Mouse (Mus musculus) bone marrow, adult 2 months (tissue): ENCODE data around the gene Hhat. TPM values are rescaled to one million over a fixed set of nuclear protein-coding genes. Genes with fewer than 3 reads are reported as not detected.

ENCODE experiments used
- H3K27ac ChIP-seq: fragments of 200-500 bp; 2 replicates; pipeline ENCODE4 v1.5.1; 2012; ENCODE audit warnings: low read depth, mild to moderate bottlenecking, control low read depth, inconsistent platforms, low read length; ENCODE audit not compliant: control insufficient read depth, poor library complexity, insufficient read depth
- H3K4me1 ChIP-seq: fragments of 200-500 bp; 2 replicates; pipeline ENCODE4 v1.6.1; 2011; ENCODE audit warnings: low read length; ENCODE audit not compliant: control insufficient read depth, insufficient read depth
- H3K4me3 ChIP-seq: fragments of 200-500 bp; replicated peaks from 2 replicates; pipeline ENCODE3; 2011; ENCODE audit warnings: mild to moderate bottlenecking, low read depth, low read length, control low read depth; ENCODE audit not compliant: control insufficient read depth
- CTCF ChIP-seq: fragments of 200-500 bp; IDR thresholded peaks from 2 replicates; pipeline ENCODE4 v1.5.1; 2011; ENCODE audit warnings: low read length, control low read depth; ENCODE audit not compliant: control insufficient read depth, insufficient read depth
- POLR2A ChIP-seq: fragments of 200-500 bp; IDR thresholded peaks from 2 replicates; pipeline ENCODE4 v1.6.1; 2011; ENCODE audit warnings: low read depth, mild to moderate bottlenecking, control low read depth, low read length, borderline replicate concordance; ENCODE audit not compliant: control insufficient read depth
- WGBS: fragments of 180-500 bp; shearing (Covaris S2); methylation state at CpG from one replicate; pipeline ENCODE4 v1.1.7; 2018; 5-methylcytosine and 5-hydroxymethylcytosine counted together
- polyA plus RNA-seq: library from polyadenylated mRNA; stranded (reverse); fragments of >200 nt; gene quantifications from 2 replicates; pipeline ENCODE4 v1.2.4, GENCODE M21; 2011; ENCODE audit warnings: low replicate concordance; ENCODE audit not compliant: missing spikeins, insufficient read depth, insufficient read length

Hhat gene
- polyA plus RNA-seq, 1 experiment = 1.4 TPM

GRCm38 (mm10) chr1:192736524-192736923 is 34.5 kb downstream of the Hhat start:
- TF ChIP-seq POLR2A (no peak), CTCF (no peak)
- no peak overlapping the region for H3K4me3 ChIP-seq
- no peak overlapping the region; the same call in 1 of the 2 replicates for H3K27ac ChIP-seq
- no peaks in the 10 kb centered on the region; the same call in 1 of the 2 replicates for H3K4me1 ChIP-seq
- WGBS = 55% methylated on average over 3 of the region's 3 CpGs

GRCm38 (mm10) chr1:192736002-192736426 is 35.0 kb downstream of the Hhat start:
- Histone ChIP-seq H3K4me1 (no peaks in the 10 kb centered on the region; the same call in 1 of the 2 replicates), H3K27ac (no peak overlapping the region), H3K4me3 (no peak overlapping the region)
- WGBS = 15% methylated on average over 9 of the region's 9 CpGs
- TF ChIP-seq CTCF = no peak
- no peak for TF ChIP-seq POLR2A

- Histone ChIP-seq H3K4me1 (no peaks in the 10 kb centered on the region; the same call in 1 of the 2 replicates), H3K4me3 (no peak overlapping the region), H3K27ac (no peak overlapping the region)
- 79% methylated on average over 7 of the region's 7 CpGs for WGBS
- no peak for TF ChIP-seq POLR2A
- no peak for TF ChIP-seq CTCF
These were observed 40.5 kb downstream of the Hhat start for GRCm38 (mm10) chr1:192730517-192730916.

- Histone ChIP-seq H3K4me3 (no peak overlapping the region), H3K27ac (no peak overlapping the region), H3K4me1 (no peaks in the 10 kb centered on the region)
- TF ChIP-seq CTCF = peak; percentile 75
- no peak for TF ChIP-seq POLR2A
- WGBS = 58% methylated on average over 11 of the region's 11 CpGs
These were observed 43.9 kb downstream of the Hhat start for GRCm38 (mm10) chr1:192726996-192727624.

GRCm38 (mm10) chr1:192722147-192722546 is 48.9 kb downstream of the Hhat start:
- WGBS = 34% methylated on average over 5 of the region's 5 CpGs
- TF ChIP-seq POLR2A (no peak), CTCF (peak; percentile 72)
- Histone ChIP-seq H3K27ac (no peak overlapping the region), H3K4me3 (no peak overlapping the region), H3K4me1 (no peaks in the 10 kb centered on the region)

- TF ChIP-seq CTCF = no peak
- no peak for TF ChIP-seq POLR2A
- Histone ChIP-seq H3K4me1 (no peaks in the 10 kb centered on the region), H3K4me3 (no peak overlapping the region), H3K27ac (no peak overlapping the region)
- 80% methylated on average over 10 of the region's 10 CpGs for WGBS
These were observed 50.9 kb downstream of the Hhat start for GRCm38 (mm10) chr1:192720156-192720555.

- H3K27ac ChIP-seq = no peak overlapping the region
- no peak overlapping the region for H3K4me3 ChIP-seq
- TF ChIP-seq POLR2A (no peak), CTCF (peak; percentile 26; the same call in 1 of the 2 replicates)
- H3K4me1 ChIP-seq = no peaks in the 10 kb centered on the region
- 25% methylated on average over 3 of the region's 3 CpGs for WGBS
These were observed 59.2 kb downstream of the Hhat start for GRCm38 (mm10) chr1:192711779-192712348.

GRCm38 (mm10) chr1:192700339-192701073 is 70.5 kb downstream of the Hhat start:
- H3K27ac ChIP-seq = no peak overlapping the region
- H3K4me1 ChIP-seq = no peaks in the 10 kb centered on the region
- 76% methylated on average over 8 of the region's 8 CpGs for WGBS
- H3K4me3 ChIP-seq = no peak overlapping the region
- TF ChIP-seq CTCF (no peak), POLR2A (no peak)
